Mouse (Mus musculus) liver, embryonic 14.5 days (tissue): ENCODE measurements around the gene Fcgrt.

Source experiments
- CTCF ChIP-seq: IDR thresholded peaks from 2 replicates; pipeline ENCODE4 v1.5.1; 2016; ENCODE audit warnings: antibody characterized with exemption, low read depth, control low read depth
- EP300 ChIP-seq: IDR thresholded peaks from 2 replicates; pipeline ENCODE4 v1.6.1; 2016; ENCODE audit warnings: antibody characterized with exemption, low read depth

- TF ChIP-seq CTCF (no peak), EP300 (no peak)
These were observed 3.6 kb downstream of the Fcgrt start for GRCm38 (mm10) chr7:45100046-45100445.
